Mouse (Mus musculus) gastrocnemius, adult 18-20 months (tissue): Measurements from ENCODE around the gene Npm1. TPM values are rescaled to one million over a fixed set of nuclear protein-coding genes. Genes with fewer than 3 reads are reported as not detected.

ENCODE experiments used
- DNase-seq: peaks from one replicate; pipeline ENCODE4 v3.0.0; 2021; ENCODE audit warnings: low spot score
- total RNA-seq, 2 experiments: library from RNA; stranded (reverse); gene quantifications; 2 replicates each; pipeline ENCODE4 v1.2.3; 2021

Gene Npm1
- total RNA-seq, 2 experiments from 2014 or later = 118 to 128 TPM

- DNase-seq = no peak
Measured at GRCm38 (mm10) chr11:33181804-33182203, 18.8 kb upstream of the Npm1 start.

- DNase-seq = no peak
Measured at GRCm38 (mm10) chr11:33180701-33181116, 17.7 kb upstream of the Npm1 start.

- DNase-seq = no peak
Measured at GRCm38 (mm10) chr11:33179802-33180201, 16.8 kb upstream of the Npm1 start.

GRCm38 (mm10) chr11:33176525-33177245 lies 13.7 kb upstream of the Npm1 start:
- DNase-seq = no peak

- no peak for DNase-seq
Measured at GRCm38 (mm10) chr11:33175768-33176167, 12.8 kb upstream of the Npm1 start.

DNA sequence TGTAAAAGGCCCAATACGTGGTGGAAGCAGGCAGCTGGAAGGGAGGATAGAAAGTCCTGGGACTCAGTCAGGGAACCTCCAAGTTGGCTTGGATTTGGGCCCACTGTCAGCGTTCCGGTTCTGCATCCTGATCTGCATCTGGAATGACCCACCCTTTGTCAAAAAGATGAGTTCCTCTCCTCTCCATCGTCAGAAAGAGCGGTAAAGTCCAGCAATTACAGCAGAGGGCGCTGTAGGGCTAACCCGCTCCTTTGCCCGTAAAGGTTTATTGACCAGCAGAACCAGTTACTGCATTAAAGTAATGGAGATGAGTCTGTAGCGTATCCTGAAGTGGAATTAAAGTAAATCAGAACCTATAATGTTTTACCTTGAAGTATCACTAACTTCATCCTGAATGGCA lies 7.5 kb upstream of the Npm1 start:
- peak; percentile 57 for DNase-seq

DNA sequence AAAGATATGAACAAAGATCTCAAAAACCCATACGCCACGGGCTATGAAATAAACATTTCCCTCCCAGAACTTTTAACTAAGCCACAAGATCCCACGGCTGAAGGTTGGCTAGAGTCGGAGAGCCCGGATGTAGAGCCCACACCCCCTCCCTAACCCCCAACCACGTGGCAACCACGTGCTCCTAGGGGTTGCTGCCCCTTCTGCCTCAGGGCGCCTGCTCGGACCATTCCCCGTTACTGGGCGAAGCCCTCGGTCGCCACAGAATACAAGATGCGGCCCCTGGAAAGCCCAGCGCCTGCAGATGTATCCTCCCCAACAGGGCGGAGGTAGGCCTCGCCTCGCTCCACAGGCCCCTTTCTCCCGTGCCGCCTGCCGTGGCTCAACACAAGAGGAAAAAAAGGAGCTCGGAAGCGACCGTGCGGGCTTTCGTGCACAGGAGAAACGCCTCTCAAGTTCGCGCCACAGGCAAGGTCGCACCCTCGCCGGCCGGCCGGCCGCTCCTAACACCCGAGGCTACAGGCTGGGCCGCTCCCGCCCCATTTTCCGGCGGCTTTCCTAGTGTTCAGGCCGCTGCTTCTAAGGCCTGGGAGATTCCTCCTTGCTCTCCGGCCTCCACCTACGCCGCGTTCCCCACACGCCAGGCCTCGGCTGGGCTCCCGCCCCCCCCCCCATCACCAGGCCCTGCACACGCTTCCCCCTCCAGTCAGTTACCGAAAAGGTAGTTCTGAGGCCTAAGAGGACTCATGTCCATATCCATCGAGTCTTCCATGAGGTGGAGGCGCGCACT lies 602 bp downstream of the Npm1 start:
- DNase-seq = peak; percentile 54

DNA sequence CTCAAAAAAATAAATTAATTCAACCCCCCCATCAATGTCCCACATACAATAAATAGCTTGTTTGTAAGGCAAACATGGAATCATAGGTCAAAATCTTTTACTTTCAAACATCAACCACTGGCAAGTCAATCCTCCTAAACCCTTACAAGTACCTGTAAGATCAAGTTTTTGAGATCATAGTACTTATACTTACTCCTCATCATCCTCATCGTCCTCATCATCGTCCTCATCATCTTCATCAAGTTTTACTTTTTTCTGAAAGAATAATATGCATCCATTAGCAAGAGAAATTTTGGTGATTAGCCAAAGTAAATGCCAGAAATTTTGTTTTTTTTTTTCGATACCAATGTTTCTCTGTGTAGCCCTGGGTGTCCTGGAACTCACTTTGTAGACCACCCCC lies 3.3 kb downstream of the Npm1 start:
- no peak for DNase-seq

- no peak for DNase-seq
Measured at GRCm38 (mm10) chr11:33157453-33158196, 5.4 kb downstream of the Npm1 start.

GRCm38 (mm10) chr11:33156436-33157015 lies 6.5 kb downstream of the Npm1 start:
- no peak for DNase-seq

DNA sequence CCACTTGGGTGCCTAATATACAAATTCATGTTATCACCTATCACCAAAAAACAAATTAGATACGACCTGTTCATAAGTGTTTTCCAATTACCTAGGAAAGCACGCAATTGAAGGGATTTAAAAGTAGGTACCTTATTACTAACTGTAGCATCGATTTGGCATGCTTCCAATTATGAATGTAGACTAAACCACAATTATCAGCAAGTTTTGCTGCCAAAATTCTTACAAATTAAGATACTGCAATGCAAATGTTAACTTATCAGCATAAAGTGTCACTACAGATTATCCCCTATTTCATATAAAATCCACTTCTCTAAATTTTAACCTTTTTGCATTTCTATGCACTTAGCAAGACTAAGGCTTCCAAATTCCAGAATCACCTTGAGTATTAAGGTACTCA lies 8.5 kb downstream of the Npm1 start:
- DNase-seq = no peak

GRCm38 (mm10) chr11:33152997-33153396 lies 10.0 kb downstream of the Npm1 start:
- no peak for DNase-seq

- DNase-seq = no peak
Measured at GRCm38 (mm10) chr11:33151780-33152145, 11.2 kb downstream of the Npm1 start.

- DNase-seq = no peak
Measured at GRCm38 (mm10) chr11:33151128-33151779, 11.8 kb downstream of the Npm1 start.

DNA sequence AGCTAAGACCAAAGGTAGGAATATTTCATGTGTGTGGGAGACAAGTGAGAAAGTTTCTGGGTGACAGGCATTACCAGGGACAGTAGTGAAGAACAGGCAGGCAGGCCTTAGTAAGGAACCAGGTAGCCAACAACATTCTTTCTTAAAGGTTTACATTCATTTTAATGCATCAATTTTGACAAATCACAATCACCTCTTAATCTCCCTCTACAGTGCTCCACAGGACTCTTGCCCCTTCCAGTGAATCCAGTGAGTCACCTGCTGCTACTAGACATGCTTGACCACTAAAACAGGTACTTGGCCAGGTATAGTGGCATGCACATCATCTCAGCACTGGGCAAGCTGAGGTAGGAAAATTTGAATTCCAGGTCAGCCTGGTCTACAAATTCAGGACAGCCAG lies 12.6 kb downstream of the Npm1 start:
- no peak for DNase-seq

DNA sequence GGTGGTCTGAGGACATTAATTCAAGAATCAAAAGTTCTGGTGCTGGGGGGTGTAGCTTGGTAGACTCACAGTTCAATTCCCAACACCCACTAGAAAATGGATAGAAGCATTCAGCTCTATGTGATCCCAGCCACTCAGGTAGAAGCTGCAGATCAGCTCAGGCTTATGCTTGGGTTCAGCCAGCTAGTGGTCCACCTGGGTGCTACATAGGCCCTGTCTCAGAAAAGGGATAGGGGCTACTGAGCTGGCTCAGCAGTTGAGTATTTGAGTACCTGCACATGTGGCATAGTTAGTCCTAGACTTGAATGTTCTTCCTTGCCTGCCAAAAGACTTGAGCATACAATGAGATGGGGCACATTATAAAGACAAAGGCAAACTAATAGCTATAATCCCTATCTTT lies 13.6 kb downstream of the Npm1 start:
- no peak for DNase-seq

GRCm38 (mm10) chr11:33149088-33149436 lies 13.9 kb downstream of the Npm1 start:
- DNase-seq = no peak

DNA sequence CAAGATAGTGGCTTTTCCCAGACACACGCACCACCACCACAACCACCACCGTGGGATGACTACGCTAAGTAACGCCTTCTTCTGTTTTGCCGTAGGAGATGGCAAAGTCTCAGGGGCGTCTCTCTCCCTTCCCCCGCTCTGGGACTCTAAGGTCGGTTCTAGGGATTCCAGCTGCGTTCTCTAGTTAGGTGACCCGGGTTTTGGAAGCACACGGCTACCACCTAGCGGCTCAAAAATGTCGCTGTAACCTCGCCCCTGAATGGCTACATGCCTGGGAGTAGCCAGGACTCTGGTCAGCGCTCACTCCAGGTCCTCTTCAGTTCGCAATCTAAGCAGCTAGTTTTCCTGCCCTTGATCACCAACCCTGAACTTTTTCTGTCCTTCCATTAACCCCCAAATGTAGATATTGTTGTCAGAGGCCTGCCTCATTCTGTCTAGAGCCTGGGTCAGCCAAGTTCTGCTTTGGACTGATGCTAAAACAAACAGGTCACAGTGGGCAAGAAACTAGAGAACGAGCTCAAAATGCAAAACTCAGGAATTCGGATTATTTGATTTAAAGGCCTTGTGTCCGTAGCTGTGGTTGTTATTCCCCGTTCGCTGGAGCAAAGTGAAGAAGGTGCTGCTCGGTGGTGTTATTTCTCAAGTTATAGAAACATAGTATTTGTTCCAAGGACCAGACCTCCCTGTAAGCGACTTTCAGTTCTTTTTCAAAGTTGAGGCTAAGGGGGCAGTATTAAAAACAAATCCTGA lies 14.5 kb downstream of the Npm1 start:
- peak; percentile 82 for DNase-seq

DNA sequence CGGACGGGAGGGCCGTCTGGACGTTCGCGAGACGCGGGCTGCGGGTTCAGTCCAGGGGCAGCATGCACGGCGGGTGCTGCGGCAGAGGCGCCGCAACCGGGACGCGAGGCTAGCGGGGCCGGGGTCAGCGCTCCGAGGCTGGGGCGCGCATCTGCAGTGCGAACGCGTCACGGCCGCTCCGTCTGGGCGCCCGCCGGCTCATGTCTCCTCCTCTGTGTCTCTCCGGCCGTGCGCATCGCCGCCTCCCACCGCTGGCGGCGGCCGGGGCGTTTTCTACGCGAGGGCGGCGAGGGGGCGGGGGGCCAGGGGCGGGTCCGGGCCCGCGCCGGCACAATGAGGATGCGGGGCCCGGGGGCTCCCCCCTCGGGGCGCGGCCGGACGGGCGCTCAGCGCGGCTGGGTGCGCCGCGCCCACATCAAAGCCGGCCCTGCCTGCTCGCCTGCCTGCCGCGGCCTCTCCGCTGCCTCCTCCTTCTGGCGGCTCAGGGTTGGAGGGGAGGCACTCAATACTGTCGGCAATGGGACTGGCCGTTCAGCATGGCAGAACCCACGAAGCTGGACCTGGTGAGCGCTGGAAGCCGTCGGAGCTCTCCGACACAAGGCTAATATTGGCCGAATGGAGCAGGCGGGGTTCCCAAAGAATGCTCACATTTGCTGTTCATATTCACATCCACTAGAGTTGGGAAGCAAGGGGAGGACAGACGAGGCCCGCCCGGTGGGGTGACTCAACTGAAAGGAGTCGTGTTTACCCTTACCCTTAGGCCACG lies 15.3 kb downstream of the Npm1 start:
- peak; percentile 52 for DNase-seq

DNA sequence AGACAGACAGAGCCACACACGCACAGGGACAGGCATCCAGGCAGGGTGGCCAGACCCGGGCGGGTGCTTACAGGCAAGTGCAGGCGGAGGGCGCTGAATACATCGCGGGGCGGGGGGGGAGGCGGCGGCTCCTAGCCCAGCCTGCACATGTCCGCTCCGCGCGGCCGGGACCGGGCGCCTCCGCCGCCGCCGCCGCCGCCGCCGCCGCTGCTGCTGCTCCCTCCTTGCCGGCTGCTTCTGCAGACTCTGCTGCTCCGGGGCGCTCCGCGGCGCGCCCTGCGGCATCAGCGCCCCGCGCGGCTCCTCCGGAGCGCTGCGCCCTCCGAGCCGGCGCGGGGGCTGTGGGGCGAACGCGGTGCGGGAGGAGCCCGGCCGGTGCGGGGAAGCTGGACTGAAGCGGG lies 15.8 kb downstream of the Npm1 start, which contains the start of gene Fgf18:
Fgf18 (minus strand) TSS at position 230 of the 401 bp plus-strand sequence.
- peak; percentile 11 for DNase-seq
